In genomic region chr6:37721736-37722135, GRCm38 (mm10) we compare ENCODE assay signal across 24 mouse cellular contexts.
"Had no signal": no experiment of that assay in that cellular context is flagged by ENCODE, and none has a peak within 500 bp of the region (broad histone marks: within the 10 kb centered on the region; RNA-seq: fewer than 3 reads in every experiment).

No protein-coding gene starts in this region.

- H3K4me1 ChIP-seq: limb, embryonic 10.5 days; limb, embryonic 13.5 days; midbrain, embryonic 12.5 days; midbrain, embryonic 15.5 days; neural tube, embryonic 12.5 days; neural tube, embryonic 15.5 days; stomach, embryonic 15.5 days had no signal

- H3K36me3 ChIP-seq: limb, embryonic 10.5 days; limb, embryonic 13.5 days; midbrain, embryonic 12.5 days; midbrain, embryonic 15.5 days; neural tube, embryonic 12.5 days; neural tube, embryonic 15.5 days; stomach, embryonic 15.5 days had no signal

- H3K4me3 ChIP-seq: layer of hippocampus, adult 2 months; limb, embryonic 10.5 days; limb, embryonic 13.5 days; midbrain, embryonic 12.5 days; midbrain, embryonic 15.5 days; neural tube, embryonic 12.5 days; neural tube, embryonic 15.5 days; stomach, embryonic 15.5 days had no signal

- ATAC-seq: liver, postnatal 0 days; lung, postnatal 0 days; midbrain, embryonic 15.5 days had no signal

- H3K9ac ChIP-seq: limb, embryonic 13.5 days; liver, embryonic 14.5 days; liver, postnatal 0 days; lung, embryonic 14.5 days; midbrain, embryonic 12.5 days; midbrain, embryonic 15.5 days; neural tube, embryonic 12.5 days; neural tube, embryonic 15.5 days; stomach, embryonic 15.5 days had no signal

- H3K27ac ChIP-seq: kidney, postnatal 0 days; layer of hippocampus, adult 2 months; limb, embryonic 10.5 days; limb, embryonic 13.5 days; liver, embryonic 14.5 days; macrophage; midbrain, embryonic 12.5 days; midbrain, embryonic 15.5 days; neural tube, embryonic 12.5 days; neural tube, embryonic 15.5 days; stomach, embryonic 15.5 days had no signal

- H3K4me2 ChIP-seq: limb, embryonic 13.5 days; lung, embryonic 14.5 days; midbrain, embryonic 12.5 days; midbrain, embryonic 15.5 days; neural tube, embryonic 12.5 days; neural tube, embryonic 15.5 days; stomach, embryonic 15.5 days had no signal

- H3K27me3 ChIP-seq: limb, embryonic 13.5 days; midbrain, embryonic 12.5 days; midbrain, embryonic 15.5 days; neural tube, embryonic 12.5 days; neural tube, embryonic 15.5 days; stomach, embryonic 15.5 days had no signal

- H3K9me3 ChIP-seq: limb, embryonic 10.5 days; limb, embryonic 13.5 days; midbrain, embryonic 12.5 days; midbrain, embryonic 15.5 days; neural tube, embryonic 12.5 days; neural tube, embryonic 15.5 days; stomach, embryonic 15.5 days had no signal

- DNase-seq: kidney, postnatal 25 days; layer of hippocampus, adult 9-11 months; liver; liver, postnatal 0 days; lung, embryonic 14.5 days; right cerebral cortex, adult 18-20 months; right cerebral cortex, postnatal 14 days; right cerebral cortex, postnatal 4 days; spleen, adult 18-20 months; thymus, adult 2 months; thymus, postnatal 14 days; thymus, postnatal 4 days had no signal
